ENCODE assay signal across 8 mouse cellular contexts in the genomic region with DNA sequence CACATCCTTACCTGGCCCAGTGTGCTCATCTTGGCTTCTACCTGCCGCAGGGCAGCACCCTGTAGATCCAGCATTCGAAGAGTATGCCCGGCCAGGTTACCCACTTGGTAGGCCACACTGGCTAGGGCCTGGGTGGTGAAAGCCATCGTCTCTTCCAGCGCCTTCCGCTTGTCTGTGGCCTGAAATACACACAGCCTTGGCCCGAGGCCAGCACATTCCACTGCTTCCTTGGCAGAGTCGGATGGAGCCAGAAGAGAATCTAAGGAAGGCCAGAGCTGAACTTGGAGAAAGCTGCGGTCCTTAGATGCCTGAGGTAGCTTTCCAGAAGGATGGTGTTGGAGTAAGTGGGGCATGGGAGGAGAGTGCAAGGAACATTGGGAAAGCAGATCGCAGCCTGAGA. TPM values are rescaled to one million over a fixed set of nuclear protein-coding genes. Genes with fewer than 3 reads are reported as not detected.
DNase-seq lines count a peak whose midpoint lies in the region; ATAC-seq lines count a peak whose summit lies in the region.

Gngt2 (plus strand) TSS at position 158 of the 400 bp plus-strand sequence.

- no peak within 1 kb of the TSS for H3K4me3 ChIP-seq in hindbrain, embryonic 14.5 days (replicated peaks; ENCODE audit: low read length)
- no peak within 1 kb of the TSS for H3K4me3 ChIP-seq in hindbrain, embryonic 12.5 days
- H3K4me3 ChIP-seq in embryonic facial prominence, embryonic 14.5 days (ENCODE audit: low read depth, low read length) = no peak within 1 kb of the TSS
- no peak within 1 kb of the TSS for H3K4me3 ChIP-seq in liver, embryonic 12.5 days
- H3K4me3 ChIP-seq in stomach, embryonic 14.5 days (ENCODE audit: low read depth, low read length) = no peak within 1 kb of the TSS

- no peak for ATAC-seq in hindbrain, embryonic 14.5 days (ENCODE audit: low FRiP score)
- ATAC-seq in hindbrain, embryonic 12.5 days (ENCODE audit: low FRiP score) = no peak
- ATAC-seq in embryonic facial prominence, embryonic 14.5 days (ENCODE audit: low read depth) = 0 out of 2 replicates have a peak, but pooled peaks have one; percentile 23
- ATAC-seq in liver, embryonic 12.5 days = no peak
- no peak for ATAC-seq in stomach, embryonic 14.5 days (ENCODE audit: insufficient number of reproducible peaks, insufficient read depth, low FRiP score, low read depth)
- ATAC-seq in erythroblast, adult 5-6 weeks (replicated peaks; ENCODE audit: low FRiP score, poor library complexity, severe bottlenecking) = no peak

- H3K9ac ChIP-seq in hindbrain, embryonic 14.5 days = no peak within 1 kb of the TSS
- H3K9ac ChIP-seq in hindbrain, embryonic 12.5 days = no peak within 1 kb of the TSS
- H3K9ac ChIP-seq in embryonic facial prominence, embryonic 14.5 days (ENCODE audit: low read depth, low read length) = no peak within 1 kb of the TSS
- no peak within 1 kb of the TSS for H3K9ac ChIP-seq in liver, embryonic 12.5 days
- H3K9ac ChIP-seq in stomach, embryonic 14.5 days (replicated peaks; ENCODE audit: low read depth, low read length) = no peak within 1 kb of the TSS

- H3K27ac ChIP-seq in hindbrain, embryonic 14.5 days = no peak within 1 kb of the TSS
- no peak within 1 kb of the TSS for H3K27ac ChIP-seq in hindbrain, embryonic 12.5 days
- no peak within 1 kb of the TSS for H3K27ac ChIP-seq in embryonic facial prominence, embryonic 14.5 days (replicated peaks; ENCODE audit: low read depth, low read length)
- peak within 1 kb of the TSS; percentile 57 for H3K27ac ChIP-seq in liver, embryonic 12.5 days
- H3K27ac ChIP-seq in stomach, embryonic 14.5 days (ENCODE audit: low read length) = 0 out of 2 replicates have a peak within 1 kb of the TSS, but pooled peaks have one; percentile 5

- no peak within 1 kb of the TSS for H3K4me2 ChIP-seq in hindbrain, embryonic 14.5 days (replicated peaks)
- no peak within 1 kb of the TSS for H3K4me2 ChIP-seq in hindbrain, embryonic 12.5 days (replicated peaks)
- H3K4me2 ChIP-seq in embryonic facial prominence, embryonic 14.5 days (ENCODE audit: low read depth, low read length) = no peak within 1 kb of the TSS
- peak within 1 kb of the TSS; percentile 64; the same call in 1 of the 2 replicates for H3K4me2 ChIP-seq in liver, embryonic 12.5 days
- H3K4me2 ChIP-seq in stomach, embryonic 14.5 days (replicated peaks; ENCODE audit: low read depth, low read length) = no peak within 1 kb of the TSS

- intact Hi-C loops in heart, postnatal 36 days (cut with DNase I) = no loop called here

- peak; percentile 50 for DNase-seq in hindbrain, embryonic 14.5 days (ENCODE audit: low spot score)
- DNase-seq in Muller cell, postnatal 12 days (ENCODE audit: inconsistent ontology term) = peak; percentile 69
- peak; percentile 91 for DNase-seq in embryonic facial prominence, embryonic 14.5 days (ENCODE audit: low spot score)
- peak; percentile 80 to 86 for DNase-seq in heart, postnatal 36 days

- 74% methylated on average over 10 of the region's 10 CpGs for WGBS in hindbrain, embryonic 14.5 days
- WGBS in hindbrain, embryonic 12.5 days = 72% methylated on average over 10 of the region's 10 CpGs
- 40% methylated on average over 8 of the region's 10 CpGs for WGBS in embryonic facial prominence, embryonic 14.5 days
- 78% methylated on average over 10 of the region's 10 CpGs for WGBS in liver, embryonic 12.5 days (ENCODE audit: insufficient replicate concordance)
- WGBS in stomach, embryonic 14.5 days = 44% methylated on average over 10 of the region's 10 CpGs

- H3K27me3 ChIP-seq in hindbrain, embryonic 14.5 days (ENCODE audit: control insufficient read depth, insufficient read depth, low read length) = peaks cover 50% of the 10 kb centered on the region
- peaks cover 70% of the 10 kb centered on the region for H3K27me3 ChIP-seq in hindbrain, embryonic 12.5 days
- peaks cover 47% of the 10 kb centered on the region for H3K27me3 ChIP-seq in embryonic facial prominence, embryonic 14.5 days (replicated peaks; ENCODE audit: control insufficient read depth, insufficient read depth, low read length)
- H3K27me3 ChIP-seq in liver, embryonic 12.5 days (replicated peaks) = peaks cover 62% of the 10 kb centered on the region
- peaks cover 19% of the 10 kb centered on the region for H3K27me3 ChIP-seq in stomach, embryonic 14.5 days (ENCODE audit: control insufficient read depth, insufficient read depth, low read length)

- H3K36me3 ChIP-seq in hindbrain, embryonic 14.5 days (replicated peaks; ENCODE audit: control insufficient read depth, insufficient read depth) = no peaks in the 10 kb centered on the region
- no peaks in the 10 kb centered on the region for H3K36me3 ChIP-seq in hindbrain, embryonic 12.5 days
- H3K36me3 ChIP-seq in embryonic facial prominence, embryonic 14.5 days (ENCODE audit: control insufficient read depth, insufficient read depth, low read length) = no peaks in the 10 kb centered on the region
- no peaks in the 10 kb centered on the region for H3K36me3 ChIP-seq in liver, embryonic 12.5 days
- no peaks in the 10 kb centered on the region for H3K36me3 ChIP-seq in stomach, embryonic 14.5 days (ENCODE audit: control insufficient read depth, insufficient read depth, low read length)

- 0 out of 2 replicates have a peak, but pooled peaks cover 4% of the 10 kb centered on the region for H3K4me1 ChIP-seq in hindbrain, embryonic 14.5 days (replicated peaks; ENCODE audit: control insufficient read depth, insufficient read depth, low read length)
- H3K4me1 ChIP-seq in hindbrain, embryonic 12.5 days = peaks cover 30% of the 10 kb centered on the region
- peaks cover 12% of the 10 kb centered on the region for H3K4me1 ChIP-seq in embryonic facial prominence, embryonic 14.5 days (ENCODE audit: control insufficient read depth, insufficient read depth, low read length)
- H3K4me1 ChIP-seq in liver, embryonic 12.5 days = peaks cover 77% of the 10 kb centered on the region
- peaks cover 30% of the 10 kb centered on the region for H3K4me1 ChIP-seq in stomach, embryonic 14.5 days (ENCODE audit: control insufficient read depth, insufficient read depth, low read length)

- H3K9me3 ChIP-seq in hindbrain, embryonic 14.5 days (ENCODE audit: control insufficient read depth, low read length) = no peaks in the 10 kb centered on the region
- no peaks in the 10 kb centered on the region for H3K9me3 ChIP-seq in hindbrain, embryonic 12.5 days (replicated peaks)
- no peaks in the 10 kb centered on the region for H3K9me3 ChIP-seq in embryonic facial prominence, embryonic 14.5 days (ENCODE audit: control insufficient read depth, low read length)
- no peaks in the 10 kb centered on the region for H3K9me3 ChIP-seq in liver, embryonic 12.5 days (replicated peaks)
- H3K9me3 ChIP-seq in stomach, embryonic 14.5 days (ENCODE audit: control insufficient read depth, low read depth, low read length) = no peaks in the 10 kb centered on the region

RNA-seq across cellular contexts. Expression of gene Gngt2, which starts in this region (rescaled TPM):
- polyA plus RNA-seq in hindbrain, embryonic 14.5 days (2014; fragmentation: Nextera tagmentation; extraction: Ambion mirVana) = 2.4 and 2.7 TPM in 2 replicates
- polyA plus RNA-seq in hindbrain, embryonic 12.5 days (2016; fragmentation: Nextera tagmentation; extraction: Ambion mirVana) = 5.5 and 7.9 TPM in 2 replicates
- polyA plus RNA-seq in embryonic facial prominence, embryonic 14.5 days (2014; fragmentation: Nextera tagmentation; extraction: Ambion mirVana) = 15.0 and 16.2 TPM in 2 replicates
- total RNA-seq in heart, postnatal 36 days (2021) = 10 to 100 TPM; 15.3 to 23.5 TPM
- 15.8 and 16.7 TPM in 2 replicates for polyA plus RNA-seq in liver, embryonic 12.5 days (2016; fragmentation: Nextera tagmentation; extraction: Ambion mirVana)
- 13.7 and 15.1 TPM in 2 replicates for polyA plus RNA-seq in stomach, embryonic 14.5 days (2014; fragmentation: Nextera tagmentation; extraction: Ambion mirVana)
- 9.8 and 15.0 TPM in 2 replicates for total RNA-seq in erythroblast, adult 5-6 weeks (2015; ENCODE audit: low replicate concordance)
- 9.4 and 13.0 TPM in 2 replicates for total RNA-seq in erythroblast, adult 5-6 weeks (2017; ENCODE audit: low replicate concordance)

Comparison
In these comparisons a context has a peak if more than half of its experiments do, and no peak if none do; other contexts are left out.
1. H3K27ac ChIP-seq: peak in liver, embryonic 12.5 days (single experiment) and stomach, embryonic 14.5 days (single experiment); none in hindbrain, embryonic 14.5 days (single experiment), hindbrain, embryonic 12.5 days (single experiment) and embryonic facial prominence, embryonic 14.5 days (single experiment).
2. Peak in every context shown above with its lines, with median percentiles within 50 percentile points of each other: DNase-seq.